Mouse (Mus musculus): Measurements from ENCODE around the gene Map7d1.
A peak's percentile ranks its signal among the peaks of the same experiment; 100 is the strongest.
"Not testable (repeated sequence)": the region's sequence is repeated elsewhere in the genome, so short reads cannot be mapped to it uniquely, and the experiment has no call there.

The Map7d1 gene

DNA sequence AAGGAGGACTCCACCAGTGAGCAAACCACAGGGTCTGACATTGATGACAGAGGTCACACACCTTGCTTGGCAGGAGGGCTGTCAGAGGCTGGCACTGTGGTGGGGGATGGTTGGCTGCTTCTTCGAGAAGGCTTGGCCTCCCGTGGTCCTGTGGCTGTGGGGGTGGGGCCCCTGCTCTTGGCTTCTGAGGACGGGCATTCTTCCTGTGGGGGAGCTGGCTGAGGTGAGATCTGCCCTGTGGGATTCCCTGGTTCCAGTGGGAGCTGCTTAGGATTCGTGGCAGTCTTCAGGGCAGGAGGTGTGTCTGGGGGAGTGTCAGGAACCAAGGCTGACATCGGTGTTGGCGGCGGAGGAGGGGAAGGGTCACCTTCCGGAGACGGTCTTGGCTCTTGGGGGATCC lies 14.2 kb downstream of the Map7d1 start:
- DNase-seq (ENCODE audit: low spot score in 2 of 2), result no peak

DNA sequence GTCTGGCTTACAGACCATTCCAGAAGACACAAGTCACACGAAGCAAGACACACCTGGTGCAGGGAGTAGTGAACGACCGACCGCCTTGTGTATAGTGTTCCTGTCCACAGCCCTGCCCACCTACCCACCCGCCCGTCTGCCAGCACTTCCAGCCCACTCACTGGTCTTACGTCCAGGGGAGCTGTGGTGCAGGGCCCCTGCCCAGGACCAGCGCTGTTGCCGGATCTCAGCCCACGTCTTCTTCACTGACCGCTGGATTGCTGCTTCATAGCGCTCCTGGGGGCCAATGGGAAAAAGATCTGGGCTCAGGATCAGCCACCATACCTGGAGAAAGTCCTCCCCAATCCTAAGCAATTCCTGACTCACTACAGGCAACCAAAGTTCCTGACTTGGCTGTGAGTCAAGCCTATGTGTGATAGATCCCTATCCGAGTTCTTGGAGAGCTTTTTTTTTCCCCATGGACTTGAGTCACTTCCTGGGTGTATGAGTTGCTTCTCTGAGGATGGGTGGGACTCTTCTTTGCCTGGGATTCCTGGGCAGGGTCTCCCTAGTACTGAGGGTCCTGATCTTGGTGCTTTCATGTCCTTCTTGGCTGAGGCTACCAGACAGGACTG lies 16.2 kb downstream of the Map7d1 start:
- DNase-seq (ENCODE audit: low spot score in 2 of 2), result no peak

DNA sequence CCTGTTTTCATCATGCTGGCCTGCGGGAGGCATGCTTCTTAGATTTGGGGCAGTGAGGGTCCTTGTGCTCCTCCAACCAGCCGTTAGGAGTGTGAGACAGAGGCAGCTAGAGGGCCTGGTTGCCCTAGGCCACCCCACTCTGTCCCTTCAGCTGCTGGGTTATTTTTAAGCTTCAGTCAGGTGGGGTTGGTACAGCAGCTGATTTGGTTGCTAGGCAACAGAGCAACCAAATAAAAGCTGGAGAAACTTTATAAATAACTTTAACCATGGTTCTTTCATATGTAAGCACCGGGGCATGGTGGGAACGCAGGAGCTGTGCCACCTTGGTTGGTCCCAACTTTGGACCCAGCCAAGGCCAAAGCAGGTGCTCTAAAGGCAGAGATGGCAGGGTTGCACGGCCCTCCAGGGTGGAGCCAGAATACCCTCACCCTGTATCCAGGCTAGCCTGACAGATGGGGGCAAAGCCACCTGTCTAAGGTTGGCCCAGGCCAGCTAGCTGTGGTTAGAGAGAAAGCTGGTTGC lies 18.4 kb downstream of the Map7d1 start:
- no peak for DNase-seq (ENCODE audit: low spot score in 2 of 2)

DNA sequence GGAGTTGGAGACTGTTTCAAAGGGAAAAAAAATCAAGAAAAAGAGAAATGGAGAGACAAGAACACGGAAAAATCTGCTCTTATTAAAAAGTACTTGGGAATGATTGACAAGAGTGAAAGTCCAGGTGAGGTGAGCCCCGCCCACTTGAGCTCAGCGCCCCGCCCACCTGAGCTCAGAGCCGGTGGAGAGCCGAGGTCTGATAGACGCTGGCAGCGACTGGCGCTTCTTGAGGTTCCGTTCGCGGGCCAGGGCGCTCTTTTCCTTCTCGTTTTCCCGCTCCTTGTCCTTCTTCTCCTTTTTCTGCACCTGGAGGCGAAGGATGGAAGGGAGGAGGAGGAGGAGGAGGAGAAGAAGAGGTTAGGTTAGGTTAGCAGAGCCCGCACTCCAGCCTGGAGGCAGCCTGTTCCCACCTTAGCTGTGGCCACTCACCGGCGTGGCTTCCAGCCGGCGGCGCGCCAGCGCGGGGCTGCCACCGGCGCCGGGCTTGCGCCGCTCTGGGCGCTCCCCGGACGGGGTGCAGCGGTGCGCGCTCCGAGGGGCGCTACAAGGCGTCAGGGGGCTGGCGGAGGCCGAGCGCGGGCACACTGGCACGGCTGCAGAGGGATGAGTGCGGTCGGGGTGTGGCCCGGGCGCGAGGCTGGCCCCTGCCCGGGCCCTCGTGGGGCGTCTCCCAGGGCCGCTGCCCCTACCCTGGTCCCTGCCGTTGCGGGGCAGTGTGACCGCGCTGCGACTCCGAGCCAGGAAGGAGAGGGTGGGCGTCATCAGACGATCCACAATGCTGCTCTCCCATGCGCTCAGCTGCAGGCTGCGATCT lies 19.5 kb downstream of the Map7d1 start:
- no peak for DNase-seq (ENCODE audit: low spot score in 2 of 2)

DNA sequence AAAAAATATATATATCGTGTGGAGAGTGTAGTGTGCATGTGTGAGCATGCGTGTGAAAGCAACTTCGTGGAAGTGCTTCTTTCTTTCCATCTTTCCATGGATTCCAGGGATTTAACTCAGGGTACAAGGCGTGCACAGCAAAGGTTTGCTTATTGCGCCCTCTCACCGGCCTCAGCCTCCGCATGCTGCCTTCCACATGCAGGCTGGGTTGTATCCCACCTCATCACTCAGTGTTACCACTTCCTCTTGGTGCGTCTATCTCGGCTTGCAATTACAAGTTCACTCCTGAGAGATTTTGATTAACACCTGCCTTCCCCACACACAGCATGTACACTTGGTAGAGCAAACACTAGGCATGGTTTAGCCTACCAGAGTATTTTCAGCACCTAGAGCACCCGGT lies 21.0 kb downstream of the Map7d1 start:
- DNase-seq (ENCODE audit: low spot score in 2 of 2), result no peak

DNA sequence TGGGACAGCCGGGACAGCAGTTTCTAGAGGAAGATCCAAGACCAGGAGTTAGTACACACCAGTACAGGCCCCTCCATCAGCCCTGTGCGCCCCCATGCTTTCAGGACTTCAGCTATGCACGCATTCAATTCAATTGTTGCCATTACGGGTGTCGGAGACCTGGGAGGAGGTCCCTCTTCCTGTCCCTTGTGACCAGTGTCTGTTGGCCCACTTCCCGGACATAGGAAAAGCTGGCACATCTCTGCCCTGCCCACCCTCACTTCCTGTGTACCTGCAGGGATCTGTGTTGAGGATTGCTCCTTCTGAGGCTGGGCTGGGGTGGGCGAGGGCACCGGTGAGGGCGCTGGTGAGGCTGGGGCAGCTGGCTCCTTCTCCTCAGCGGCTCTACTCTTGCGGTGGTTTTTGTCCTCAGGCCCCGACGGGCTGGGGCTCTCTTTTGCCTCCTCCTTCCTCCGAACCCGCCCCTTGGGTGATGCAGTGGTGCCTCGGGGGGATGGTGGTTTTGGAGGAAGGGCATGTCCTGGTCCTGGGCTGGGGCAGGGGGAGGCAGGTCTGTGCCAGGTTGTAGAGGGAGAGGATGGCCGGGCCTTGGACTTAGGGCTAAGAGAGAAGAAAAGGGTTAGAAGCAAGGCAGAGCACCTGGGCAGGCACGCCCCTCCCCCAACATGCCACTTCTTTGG lies 21.5 kb downstream of the Map7d1 start:
- DNase-seq (ENCODE audit: low spot score in 2 of 2), result no peak

DNA sequence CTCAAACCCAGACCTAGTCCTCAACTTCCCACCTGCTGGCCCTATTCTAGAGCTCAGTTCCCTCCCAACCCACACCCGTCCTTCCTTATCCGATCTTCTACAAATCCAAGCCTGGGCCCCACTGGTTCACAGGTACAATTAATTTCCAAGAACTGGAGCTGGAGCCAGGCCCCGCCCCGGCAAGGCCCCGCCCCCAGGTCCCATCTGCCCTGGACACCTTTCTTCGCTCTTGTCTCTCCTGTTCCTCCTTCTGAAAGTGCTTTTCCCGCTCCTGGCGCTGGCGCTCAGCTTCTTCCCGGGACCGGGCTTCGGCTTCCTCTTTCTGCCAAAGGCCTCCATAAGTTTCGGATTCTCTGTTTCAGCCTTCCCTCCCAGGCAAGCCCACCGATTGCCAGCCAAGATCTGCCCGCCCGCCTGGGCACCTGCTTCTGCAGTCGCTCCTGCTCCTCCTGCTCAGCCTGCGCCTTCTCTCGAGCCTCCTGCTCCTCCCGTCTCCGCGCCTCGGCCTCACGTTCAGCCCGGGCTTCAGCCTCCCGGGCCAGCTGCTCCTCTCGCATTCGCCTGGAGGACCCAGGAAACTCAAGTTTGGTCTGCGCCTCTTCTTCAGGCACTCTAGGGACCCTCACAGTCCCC lies 22.4 kb downstream of the Map7d1 start:
- DNase-seq (ENCODE audit: low spot score in 2 of 2), result no peak

DNA sequence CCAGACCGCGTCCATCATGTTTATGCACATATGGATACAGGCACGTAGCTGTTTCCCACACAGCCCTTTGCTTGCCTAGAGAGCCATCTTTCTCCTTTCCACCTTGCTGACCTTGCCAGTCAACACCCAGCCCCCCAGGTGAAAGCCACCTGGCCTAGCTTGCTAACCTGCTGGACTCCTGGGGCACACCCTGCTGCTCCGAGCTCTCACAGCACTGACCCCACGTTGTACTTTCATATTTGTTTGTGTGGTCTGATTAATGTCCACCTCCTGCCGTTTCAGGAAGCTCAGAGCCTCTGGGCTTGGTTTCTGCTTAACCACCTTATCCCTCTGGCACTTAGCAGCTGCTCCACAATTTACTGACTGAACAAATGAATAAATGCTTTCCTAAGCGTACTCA lies 26.2 kb downstream of the Map7d1 start:
- no peak for DNase-seq (ENCODE audit: low spot score in 2 of 2)

DNA sequence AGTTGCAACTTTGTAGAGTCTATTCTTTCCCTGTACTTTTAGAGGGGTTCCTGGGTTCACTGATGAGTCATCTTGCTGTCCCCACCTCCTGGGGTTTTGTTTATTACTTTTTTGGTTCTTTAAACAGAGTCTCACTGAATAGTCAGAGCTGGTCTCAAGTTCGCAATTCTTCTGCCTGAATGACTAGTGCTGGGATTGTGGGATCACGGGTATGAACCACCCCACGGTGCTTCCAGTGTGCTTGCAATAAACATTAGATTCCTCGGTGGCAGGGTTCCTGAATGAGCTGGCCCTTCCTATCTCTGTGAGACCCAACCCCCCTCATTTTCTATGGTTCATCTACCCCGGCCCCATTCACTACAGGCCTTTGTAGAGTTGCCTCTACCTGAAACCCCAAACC lies 28.0 kb downstream of the Map7d1 start:
- DNase-seq (ENCODE audit: low spot score in 2 of 2), result no peak

DNA sequence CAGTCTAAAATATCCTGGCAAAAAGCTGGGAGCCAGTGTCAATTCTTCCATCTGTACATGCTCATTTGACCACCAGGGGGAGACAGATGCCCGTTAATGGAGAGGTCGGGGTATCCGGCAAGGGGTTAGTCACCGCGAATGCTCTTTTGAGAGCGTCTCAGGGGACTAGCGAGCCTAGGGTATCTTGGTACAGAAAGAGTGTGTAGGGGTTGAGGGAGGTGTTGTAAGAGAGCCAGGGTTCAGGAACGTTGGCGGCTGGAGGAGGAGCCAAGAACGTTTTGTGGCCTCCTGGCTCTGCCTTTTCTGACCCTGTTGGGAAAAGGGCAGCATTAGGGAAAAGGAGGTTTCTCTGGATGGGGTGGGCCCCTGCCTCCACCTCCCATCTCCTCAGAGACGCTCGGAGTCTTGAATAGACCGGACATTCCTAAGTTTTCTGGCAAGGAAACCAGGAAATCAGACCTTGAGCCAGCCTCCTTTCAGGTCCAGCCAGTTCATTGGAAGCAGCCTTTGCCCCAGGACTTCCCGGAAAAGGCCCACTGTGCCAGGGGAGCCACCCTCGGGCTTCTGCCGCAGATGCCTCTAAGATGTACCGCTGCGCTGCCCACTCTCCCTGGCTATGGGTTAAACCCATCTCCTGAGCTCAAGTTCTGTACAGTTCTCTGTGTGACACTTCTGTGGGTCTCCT lies 28.9 kb downstream of the Map7d1 start:
- peak; percentile 88 to 94 for DNase-seq (ENCODE audit: low spot score in 2 of 2)

DNA sequence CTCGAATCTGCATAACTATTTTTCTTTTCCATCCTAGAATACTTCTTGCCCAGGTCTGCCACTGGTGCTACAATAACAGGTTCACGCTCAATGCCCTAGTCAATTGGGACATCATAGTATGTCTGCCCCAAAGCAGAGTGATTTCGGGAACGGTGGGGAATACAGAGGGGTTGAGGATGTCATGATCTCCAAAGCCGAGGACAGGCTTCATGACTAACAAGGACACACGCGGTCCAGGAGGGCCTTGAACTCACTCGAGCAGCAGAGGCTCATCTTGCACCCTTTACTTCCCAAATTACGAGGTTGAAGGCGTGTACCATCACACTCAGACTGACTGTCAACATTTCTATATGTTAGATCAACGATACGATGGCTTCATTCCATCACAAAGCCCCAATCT lies 29.5 kb downstream of the Map7d1 start:
- no peak for DNase-seq (ENCODE audit: low spot score in 2 of 2)

DNA sequence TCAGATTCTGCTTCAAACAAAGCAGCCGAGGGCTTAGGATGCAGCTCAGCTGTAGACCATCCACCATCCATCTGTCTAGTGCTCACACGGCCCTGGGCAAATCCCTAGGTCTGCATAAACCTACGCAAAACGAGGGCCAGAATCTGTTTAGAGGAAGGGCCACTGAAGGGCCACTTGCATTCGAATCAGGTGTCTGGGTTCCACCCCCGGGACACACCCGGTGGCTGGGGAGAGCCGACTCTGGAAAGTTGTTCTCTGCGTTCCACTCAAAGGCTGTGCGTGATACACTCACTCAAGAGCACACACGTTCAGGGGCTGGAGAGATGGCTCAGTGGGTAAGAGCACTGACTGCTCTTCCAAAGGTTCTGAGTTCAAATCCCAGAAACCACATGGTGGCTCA lies 33.5 kb downstream of the Map7d1 start:
- DNase-seq (ENCODE audit: low spot score in 2 of 2), result no peak

DNA sequence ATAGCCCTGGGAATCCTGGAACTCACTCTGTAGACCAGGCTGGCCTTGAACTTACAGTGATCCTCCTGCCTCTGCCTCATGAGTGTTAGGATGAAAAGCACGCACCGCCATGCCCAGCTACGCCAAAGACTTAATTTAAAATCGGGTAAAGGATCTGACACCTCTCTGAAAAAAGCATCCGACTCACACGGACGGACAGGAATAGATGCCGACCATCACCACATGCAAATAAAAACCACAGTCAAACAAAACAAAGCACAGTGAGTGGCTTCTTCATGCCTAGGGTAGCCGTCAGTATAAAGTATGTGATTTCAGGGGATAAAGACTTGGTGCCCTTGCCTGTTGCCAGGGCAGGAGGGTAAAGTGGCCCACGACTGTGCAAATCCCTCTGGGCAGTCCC lies 36.1 kb downstream of the Map7d1 start:
- DNase-seq (ENCODE audit: low spot score in 2 of 2), result no peak

DNA sequence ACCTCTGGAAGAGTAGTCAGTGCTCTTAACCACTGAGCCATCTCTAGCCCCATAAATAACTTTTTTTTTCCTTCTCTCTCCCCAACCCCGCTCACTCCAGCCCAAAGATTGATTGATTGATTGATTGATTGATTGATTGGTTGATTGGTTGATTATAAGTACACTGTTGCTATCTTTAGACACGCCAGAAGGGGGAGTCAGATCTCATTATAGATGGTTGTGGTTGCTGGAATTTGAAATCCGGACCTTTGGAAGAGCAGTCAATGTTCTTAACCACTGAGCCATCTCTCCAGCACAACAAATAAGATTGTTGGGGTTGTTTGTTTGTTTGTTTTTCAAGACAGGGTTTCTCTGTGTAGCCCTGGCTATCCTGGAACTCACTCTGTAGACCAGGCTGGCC lies 36.6 kb downstream of the Map7d1 start:
- not testable (repeated sequence) for DNase-seq (ENCODE audit: low spot score in 2 of 2)

DNA sequence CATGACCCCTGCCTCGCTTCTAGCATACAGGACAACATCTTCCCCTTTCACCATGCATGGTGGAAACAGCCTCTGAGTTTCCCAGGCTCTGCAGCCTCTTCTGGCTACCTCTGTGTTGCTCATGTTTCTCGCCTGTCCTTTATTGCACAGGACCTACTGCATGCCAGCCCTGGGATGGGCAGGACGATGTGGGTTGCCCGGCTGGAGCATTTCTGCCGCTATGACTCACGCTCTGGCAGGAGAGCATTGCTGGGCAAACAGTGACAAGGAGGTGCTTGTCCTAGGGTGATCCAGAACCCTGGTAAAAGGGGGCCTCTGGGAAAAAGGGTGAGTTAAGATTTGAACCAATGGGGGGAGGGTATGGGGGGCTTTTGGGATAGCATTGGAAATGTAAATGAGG lies 38.4 kb downstream of the Map7d1 start:
- no peak for DNase-seq (ENCODE audit: low spot score in 2 of 2)

DNA sequence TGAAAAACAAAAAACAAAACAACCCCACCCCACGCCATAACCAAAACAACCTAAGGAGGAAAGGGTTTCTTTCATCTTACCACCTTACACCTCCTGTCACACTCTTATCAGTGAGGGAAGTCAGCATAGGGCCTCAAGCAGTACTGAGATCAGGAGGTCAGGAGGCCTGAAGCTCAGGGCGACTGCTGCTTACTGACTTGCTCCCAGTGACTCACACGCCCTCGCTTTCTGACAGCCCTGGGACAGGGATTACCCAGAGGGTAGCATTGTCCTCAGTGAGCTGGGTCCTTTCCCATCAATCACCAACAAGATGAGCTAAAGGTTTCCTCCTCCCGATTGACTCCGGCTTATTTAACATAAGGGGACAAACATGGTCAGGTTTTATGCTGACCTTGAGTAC lies 49.1 kb downstream of the Map7d1 start:
- no peak for DNase-seq (ENCODE audit: low spot score in 2 of 2)

DNA sequence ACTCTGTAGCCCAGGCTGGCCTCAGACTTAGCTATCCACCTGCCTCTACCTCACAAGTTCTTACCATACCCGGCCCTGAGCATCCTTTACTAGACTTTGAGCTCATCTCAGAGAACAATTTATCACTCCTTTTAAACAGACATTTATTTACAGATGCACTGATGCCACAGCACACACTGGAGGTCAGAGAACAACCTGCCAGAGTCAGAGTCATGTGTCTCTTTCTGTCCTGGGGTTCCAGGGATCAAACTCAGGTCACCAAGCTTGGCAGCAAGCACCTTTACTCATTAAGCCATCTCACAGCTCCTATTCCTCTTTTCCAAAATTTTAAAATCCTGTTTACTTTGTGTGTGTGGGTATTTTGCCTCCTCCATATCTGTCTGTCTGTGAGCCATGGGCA lies 50.8 kb downstream of the Map7d1 start:
- no peak for DNase-seq (ENCODE audit: low spot score in 2 of 2)

DNA sequence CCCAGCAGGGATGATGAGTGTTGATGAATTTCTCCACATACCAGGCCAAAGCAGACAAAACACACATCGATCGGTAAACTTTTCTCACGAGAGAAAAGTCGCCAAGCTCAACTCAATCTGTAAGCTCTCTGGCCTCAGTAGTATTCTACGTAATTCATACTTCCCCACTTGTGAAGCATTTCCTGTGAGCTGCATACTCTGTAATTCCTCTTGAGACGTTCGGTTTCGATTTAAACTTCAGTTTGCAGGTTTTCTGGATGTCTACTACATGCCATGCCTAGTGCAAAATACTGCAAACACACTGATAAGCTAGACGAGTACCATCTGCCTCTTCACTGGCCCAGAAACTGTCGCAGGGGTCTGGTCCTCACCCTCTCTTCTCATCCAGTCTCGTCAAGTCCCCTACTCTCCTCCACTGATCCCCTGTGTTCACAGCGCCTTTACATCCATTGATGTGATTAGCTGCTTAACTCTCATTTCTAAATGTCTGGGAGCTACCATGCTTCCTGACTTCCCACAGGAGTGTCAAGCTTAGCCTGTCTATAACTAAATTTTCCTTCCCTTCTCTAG lies 51.4 kb downstream of the Map7d1 start:
- no peak for DNase-seq (ENCODE audit: low spot score in 2 of 2)

DNA sequence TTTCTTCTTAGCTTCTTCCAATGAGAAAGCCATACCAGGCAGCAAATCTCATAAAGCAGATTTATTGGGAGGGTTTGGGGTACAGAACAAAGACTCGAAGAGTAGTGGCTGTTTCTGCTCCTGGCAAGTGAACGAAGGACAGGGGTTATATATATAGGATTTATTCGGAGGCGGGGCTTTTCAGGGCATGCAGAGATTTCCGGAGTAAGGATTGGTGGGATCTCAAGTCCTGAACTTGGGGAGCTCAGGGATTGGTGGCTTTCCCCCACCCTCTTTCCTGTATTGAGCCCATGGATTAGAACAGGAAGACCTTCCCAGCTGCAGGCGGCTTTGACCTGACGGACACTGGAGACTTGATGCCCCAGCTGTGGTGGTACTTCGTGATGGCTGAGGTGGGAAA lies 52.1 kb downstream of the Map7d1 start:
- DNase-seq (ENCODE audit: low spot score in 2 of 2), result no peak

DNA sequence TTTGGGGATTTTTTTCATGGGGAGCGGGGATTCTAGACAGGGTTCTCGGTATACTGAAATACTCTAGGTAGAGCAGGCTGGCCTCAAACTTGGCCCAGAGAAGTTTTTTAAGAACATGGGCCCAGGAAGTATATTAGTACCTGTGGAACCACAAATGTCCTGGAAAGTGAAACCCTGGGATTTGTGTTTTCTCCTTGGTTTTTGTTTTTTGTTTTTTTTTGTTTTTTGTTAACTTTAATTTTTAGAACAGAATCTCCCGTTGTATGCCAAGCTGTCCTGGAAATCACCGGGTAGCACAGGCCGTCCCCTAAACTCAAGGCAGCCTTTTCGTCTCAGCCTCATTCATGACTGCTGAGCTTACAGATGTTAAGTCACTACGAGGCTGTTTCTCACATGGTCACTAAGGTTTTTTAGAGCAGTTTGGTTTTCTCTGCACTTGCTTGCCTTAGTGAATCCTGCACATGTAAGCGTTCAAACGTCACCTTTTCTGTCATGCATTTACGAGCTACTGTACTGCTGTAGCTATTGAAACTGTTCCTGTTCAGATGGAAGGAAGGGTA lies 52.7 kb downstream of the Map7d1 start:
- DNase-seq (ENCODE audit: low spot score in 2 of 2), result no peak
